Mouse (Mus musculus): ENCODE measurements at regions not wholly inside any gene's neighbourhood (a gene's known extent, or its start where the extent isn't known, plus 50 kb on each side); places are given as distances from the start of the nearest gene placed in this dataset.

DNA sequence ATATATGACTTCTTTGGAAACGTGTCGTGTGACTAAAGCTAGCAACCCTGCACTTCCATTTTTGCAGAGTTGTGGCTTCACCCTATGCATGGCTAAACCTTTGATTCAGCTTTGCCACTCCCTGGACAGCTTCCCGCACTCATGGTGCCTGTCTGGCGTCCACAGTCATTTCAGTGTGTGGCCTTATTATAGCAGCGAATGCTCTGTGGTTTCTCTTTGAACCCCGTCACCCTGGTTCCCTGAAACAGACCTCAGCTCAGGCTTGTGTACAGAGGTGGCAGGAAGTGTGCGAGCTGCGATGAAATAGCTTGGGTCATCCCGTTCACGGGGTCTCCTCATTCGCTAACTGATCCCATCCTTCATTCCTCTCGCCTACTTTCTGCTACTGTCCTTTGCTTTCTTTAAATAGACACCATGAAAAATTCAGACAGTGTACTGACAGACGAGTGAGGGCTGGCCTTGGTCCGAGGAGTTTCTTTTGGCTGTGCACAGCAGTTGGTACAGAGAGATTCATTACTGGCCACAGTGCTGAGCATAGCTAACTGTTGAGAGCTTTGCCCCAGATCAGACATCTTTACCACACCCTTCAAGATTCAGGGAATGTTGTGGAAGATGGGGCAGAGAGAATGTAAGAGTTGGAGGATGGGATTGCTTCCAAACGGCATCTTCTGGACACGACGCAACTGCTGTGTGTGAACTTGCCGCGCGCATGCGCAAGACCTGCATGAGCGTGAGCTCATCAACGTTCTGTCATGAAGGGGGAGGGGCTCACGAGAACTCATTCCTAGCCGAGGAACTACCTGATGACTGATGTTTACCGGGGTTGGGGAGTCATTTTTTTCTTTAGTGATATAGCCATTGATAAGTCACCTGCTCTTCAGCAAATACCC lies 77.5 kb upstream of the Stt3b start:
- TF ChIP-seq CTCF (IDR thresholded peaks at IDR 0.05; ENCODE audit: low read depth, low read length) (no peak), POLR2A (IDR thresholded peaks at IDR 0.05; ENCODE audit: insufficient read depth, low read length) (no peak), EP300 (IDR thresholded peaks at IDR 0.05; ENCODE audit: insufficient read depth, low read depth, low read length) (no peak)

Measured in ES-Bruce4 (cell line).